Mouse (Mus musculus): ENCODE measurements at regions not wholly inside any gene's neighbourhood (a gene's known extent, or its start where the extent isn't known, plus 50 kb on each side); places are given as distances from the start of the nearest gene placed in this dataset.

DNA sequence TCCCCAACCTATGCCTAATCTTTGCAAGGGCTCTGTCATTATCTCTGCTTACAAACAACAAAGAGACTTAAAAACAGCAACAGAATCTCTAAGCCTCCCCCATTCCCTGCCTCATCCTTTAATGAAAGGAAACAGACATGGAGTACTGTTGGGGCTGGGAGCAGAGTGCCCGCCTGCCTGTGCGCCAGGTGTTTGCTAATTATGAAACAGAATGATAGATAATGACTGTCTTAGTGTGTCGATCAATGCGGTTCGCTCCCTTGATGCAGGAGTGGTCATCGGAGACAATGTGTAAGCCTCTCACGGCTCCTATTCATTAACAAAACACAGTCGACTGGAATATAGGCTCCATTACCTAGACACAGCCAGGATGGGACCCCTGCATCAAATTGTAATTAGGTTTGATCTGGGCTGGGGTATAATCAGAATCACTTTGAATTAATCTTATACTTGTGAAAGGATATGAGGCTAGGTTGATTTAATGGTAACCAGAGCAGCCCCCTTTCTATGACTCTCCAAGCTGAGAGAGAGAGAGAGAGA lies 77.3 kb upstream of the Hnrnpk start:
- TF ChIP-seq CTCF (IDR thresholded peaks at IDR 0.05; ENCODE audit: low read depth) (no peak), EP300 (IDR thresholded peaks at IDR 0.05; ENCODE audit: low read depth) (no peak)
